Mouse (Mus musculus) cerebellum, adult (tissue): ENCODE data around the gene Cdca3.
"Not testable (repeated sequence)": the region's sequence is repeated elsewhere in the genome, so short reads cannot be mapped to it uniquely, and the experiment has no call there.

Source experiments
- ATAC-seq: cut with Nextera tagmentation; 2 replicates; pipeline ENCODE4 v1.9.2; 2017; ENCODE audit warnings: mild to moderate bottlenecking, moderate library complexity, mixed read lengths; ENCODE audit not compliant: insufficient number of reproducible peaks, low FRiP score, low TSS enrichment

Cdca3 gene

GRCm38 (mm10) chr6:124828868-124829798, at the start of gene Cdca3, which contains the start of gene Usp5:
Gene Cdca3, plus strand, starts transcription at chr6:124829547.
Gene Usp5, minus strand, starts transcription at chr6:124829484.
- ATAC-seq = peak; percentile 85

- no peak for ATAC-seq
Measured at GRCm38 (mm10) chr6:124779984-124780416, 49.3 kb upstream of the Cdca3 start.

GRCm38 (mm10) chr6:124780917-124781316, 48.4 kb upstream of the Cdca3 start:
- no peak for ATAC-seq

GRCm38 (mm10) chr6:124782436-124782835, 46.9 kb upstream of the Cdca3 start:
- ATAC-seq = no peak

GRCm38 (mm10) chr6:124786756-124787420, 42.5 kb upstream of the Cdca3 start:
- ATAC-seq = peak; percentile 83

- no peak for ATAC-seq
Measured at GRCm38 (mm10) chr6:124787722-124788121, 41.6 kb upstream of the Cdca3 start.

DNA sequence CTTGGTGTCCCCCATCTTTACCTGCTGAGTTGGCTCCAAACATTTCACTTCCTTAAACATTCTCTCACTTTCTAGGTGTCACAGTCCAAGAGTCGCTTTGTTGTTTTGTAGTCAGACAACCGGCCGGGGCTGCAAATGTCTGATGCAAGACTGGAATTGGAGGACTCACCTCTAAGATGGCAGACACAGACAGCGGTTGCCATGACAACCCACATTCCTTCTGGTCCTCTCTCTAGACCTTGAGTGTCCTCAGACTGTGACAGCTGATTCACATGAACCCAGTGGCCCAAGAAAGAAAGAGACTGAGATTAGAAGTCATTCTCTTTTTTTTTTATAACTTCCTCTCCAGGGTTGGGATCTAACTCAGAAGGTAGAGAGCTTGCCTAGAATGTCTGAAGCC, 39.8 kb upstream of the Cdca3 start:
- no peak for ATAC-seq

DNA sequence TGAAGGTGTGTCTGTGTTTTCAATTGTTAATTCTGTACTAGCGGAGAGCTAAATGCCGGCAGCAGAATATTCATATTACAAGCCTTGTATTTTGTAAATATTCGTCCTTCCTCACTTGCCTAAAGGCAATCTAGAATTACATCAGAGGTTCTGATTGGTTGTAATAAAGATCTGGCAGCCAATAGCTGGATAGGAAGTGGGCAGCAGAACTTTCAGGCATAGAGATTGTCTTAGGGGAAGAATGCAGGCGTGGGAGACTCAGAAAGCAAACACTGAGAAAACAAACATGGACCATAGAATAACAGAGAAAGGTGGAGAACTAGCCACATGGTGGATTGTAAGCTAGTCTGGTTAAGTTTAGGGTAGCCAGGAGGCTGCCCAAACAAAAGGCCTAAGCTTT, 39.2 kb upstream of the Cdca3 start:
- ATAC-seq = no peak

GRCm38 (mm10) chr6:124791911-124792310, 37.4 kb upstream of the Cdca3 start:
- ATAC-seq = no peak

GRCm38 (mm10) chr6:124795781-124796180, 33.6 kb upstream of the Cdca3 start:
- no peak for ATAC-seq

DNA sequence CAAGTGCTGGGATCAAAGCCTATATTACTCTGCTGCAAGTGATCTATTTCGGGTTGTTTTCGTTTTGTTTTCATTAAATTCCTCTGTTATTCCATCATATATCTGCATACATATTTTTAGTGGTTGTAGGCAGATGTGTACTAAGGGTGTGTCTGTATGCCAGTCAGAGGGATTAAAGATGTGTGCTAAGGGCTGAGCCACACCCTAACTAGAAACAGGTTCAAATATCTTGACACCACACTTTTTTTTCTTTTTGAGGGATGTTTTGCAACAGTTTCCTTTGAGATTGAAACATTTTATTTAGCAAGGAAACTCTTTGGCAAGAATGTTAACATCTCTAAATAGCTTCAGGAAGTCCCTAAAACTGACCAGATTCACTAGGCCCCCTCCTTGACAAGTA, 33.1 kb upstream of the Cdca3 start:
- ATAC-seq = no peak

- ATAC-seq = not testable (repeated sequence)
Measured at GRCm38 (mm10) chr6:124802400-124802799, 26.9 kb upstream of the Cdca3 start.

DNA sequence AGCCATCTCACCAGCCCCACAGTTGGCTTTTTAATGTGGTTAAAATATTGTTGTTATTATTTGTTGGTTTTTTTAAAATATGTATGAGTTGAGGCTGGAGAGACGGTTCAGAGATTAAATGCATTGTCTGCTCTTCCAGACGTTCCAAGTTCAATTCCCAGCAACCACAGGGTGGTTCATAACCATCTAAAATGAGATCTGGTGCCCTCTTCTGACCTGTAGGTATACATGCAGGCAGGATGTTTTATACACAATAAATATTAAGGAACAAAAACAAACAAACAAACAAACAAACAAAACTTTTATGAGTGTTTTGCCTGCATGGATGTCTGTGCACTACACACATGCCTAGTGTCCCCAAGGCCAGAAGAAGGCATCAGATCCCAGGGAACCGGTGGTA, 26.3 kb upstream of the Cdca3 start:
- no peak for ATAC-seq

GRCm38 (mm10) chr6:124803691-124804090, 25.7 kb upstream of the Cdca3 start:
- not testable (repeated sequence) for ATAC-seq

- no peak for ATAC-seq
Measured at GRCm38 (mm10) chr6:124804341-124804740, 25.0 kb upstream of the Cdca3 start.

DNA sequence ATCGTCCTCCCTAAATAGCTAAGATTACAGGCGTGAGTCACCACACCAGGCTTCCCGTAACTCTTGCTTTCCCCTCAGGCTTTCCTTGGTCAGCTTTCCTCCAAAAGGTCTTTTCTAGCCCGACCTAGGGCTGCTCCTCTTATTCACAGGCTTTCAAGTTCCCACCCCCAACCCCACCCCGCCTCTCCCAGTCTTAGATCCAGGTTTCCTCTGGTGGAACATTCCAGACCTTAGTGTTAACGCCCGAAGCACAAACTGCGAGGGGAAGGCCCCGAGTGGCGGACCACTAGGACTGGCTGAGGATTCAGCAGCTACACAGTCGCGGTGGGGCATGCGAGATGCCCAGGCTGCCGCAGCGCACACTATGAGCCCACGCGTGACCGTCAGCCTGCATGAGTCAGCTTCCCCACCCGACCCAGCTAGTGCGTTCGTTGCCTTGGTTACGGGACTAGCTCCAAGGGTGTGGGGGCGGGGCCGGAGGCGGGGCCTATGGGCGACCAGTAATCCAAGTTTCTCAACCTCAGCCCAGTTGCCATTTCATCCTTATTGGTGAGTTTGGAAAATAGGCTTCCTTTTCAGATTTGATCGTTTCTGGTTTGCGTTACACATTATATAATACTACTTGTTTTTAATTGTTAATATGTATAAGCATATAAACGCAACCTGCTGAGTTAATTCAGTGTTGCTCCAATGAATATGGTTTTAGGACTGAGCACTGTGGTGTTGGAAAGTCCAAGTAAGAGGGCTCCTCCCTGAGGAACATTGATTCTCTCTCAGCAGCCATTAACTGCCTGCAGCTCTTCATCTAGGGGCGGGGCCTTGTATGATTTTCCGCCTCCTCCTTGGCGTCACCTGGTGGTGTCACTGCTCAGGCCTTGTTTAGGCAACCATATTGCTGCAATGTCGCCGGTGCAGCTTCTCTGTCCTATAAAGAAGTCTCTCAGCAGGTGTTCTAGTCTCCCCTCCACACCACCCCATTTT, 23.7 kb upstream of the Cdca3 start:
- peak; percentile 59; the same call in 1 of the 2 replicates for ATAC-seq

DNA sequence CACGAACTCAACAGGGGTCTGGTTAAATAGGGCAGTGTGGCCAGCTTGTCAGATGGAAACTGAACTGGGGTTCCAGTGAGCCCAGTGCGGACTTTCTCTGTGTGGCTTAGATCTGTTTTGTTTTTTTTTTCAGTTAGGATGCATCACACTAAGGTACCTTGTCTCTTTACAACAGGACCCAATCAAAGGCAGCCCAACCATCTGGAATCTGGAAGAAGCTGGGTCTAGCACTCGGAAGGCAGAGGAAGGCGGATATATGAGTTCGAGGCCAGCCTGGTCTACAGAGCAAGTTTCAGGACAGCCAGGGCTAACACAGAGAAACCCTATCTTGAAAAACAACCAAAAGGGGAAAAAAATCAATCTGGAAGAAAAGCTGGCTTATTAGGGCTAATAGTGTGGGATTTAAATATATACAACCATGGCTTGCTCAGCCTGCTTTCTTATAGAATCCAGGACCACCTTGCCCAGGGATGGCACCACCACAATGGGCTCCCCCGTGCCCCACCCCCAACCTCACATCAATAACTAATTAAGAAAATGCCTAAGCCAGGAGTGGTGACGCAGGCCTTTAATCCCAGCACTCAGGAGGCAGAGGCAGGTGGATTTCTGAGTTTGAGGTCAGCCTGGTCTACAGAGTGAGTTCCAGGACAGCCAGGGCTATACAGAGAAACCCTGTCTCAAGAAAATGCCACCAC, 22.8 kb upstream of the Cdca3 start:
- ATAC-seq = no peak

GRCm38 (mm10) chr6:124807366-124807765, 22.0 kb upstream of the Cdca3 start:
- no peak for ATAC-seq

DNA sequence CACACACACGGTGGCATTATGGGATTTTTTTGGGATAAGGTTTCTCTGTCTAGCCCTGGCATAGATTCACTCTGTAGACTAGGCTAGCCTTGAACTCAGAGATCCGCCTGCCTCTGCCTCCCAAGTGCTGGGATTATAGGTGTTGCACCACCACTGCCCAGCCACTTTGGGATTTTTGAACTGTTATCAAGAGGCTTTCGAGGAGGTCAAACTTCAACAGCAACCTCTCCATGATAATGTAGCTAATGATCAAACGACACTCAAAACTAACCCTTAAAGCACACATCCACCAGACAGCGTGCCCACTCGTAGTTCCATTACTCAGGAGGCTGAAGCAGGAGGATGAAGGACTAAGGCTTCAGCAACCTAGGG, 21.4 kb upstream of the Cdca3 start:
- ATAC-seq = no peak
